Mouse (Mus musculus): ENCODE measurements around the gene Cd274.

The Cd274 gene

DNA sequence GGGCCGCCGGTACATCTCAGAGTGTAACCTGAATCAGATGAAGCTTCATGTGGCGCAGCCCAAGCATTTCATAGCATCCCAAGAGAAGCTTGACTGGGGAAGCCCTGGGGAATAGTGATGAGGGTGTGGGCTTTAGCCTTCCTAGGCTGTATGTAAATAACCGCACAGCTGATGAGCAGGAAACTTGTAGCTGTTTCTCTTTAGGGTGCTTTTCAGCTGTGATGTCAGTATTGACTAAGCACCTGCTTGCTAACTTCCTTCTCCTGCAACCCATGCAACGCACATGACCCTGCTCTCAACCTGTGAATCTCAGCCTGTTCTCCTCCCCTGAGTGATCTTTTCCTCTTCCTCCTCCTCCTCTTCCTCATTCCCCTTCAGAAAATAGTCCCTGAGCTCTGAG, 3.2 kb upstream of the Cd274 start:
- no peak for DNase-seq (ENCODE audit: low spot score in 2 of 2)

DNA sequence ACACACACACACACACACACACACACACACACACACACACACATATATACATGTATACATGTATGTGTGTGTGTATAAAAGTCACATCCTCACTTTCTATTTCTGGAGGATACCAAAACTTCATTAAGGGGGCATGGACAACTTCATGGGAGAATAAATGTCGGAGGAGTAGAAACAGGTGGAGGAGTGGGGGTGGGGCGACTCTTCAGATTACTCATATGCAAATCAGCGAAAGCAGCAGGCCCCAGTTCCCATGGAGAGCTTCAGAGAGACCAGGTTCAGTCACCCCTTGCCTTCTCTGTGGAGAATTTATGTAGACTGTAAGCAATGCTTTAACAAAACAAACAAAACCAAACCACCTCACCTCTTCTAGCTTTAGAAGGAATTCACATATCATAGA, 2.1 kb upstream of the Cd274 start:
- no peak for DNase-seq (ENCODE audit: low spot score in 2 of 2)

DNA sequence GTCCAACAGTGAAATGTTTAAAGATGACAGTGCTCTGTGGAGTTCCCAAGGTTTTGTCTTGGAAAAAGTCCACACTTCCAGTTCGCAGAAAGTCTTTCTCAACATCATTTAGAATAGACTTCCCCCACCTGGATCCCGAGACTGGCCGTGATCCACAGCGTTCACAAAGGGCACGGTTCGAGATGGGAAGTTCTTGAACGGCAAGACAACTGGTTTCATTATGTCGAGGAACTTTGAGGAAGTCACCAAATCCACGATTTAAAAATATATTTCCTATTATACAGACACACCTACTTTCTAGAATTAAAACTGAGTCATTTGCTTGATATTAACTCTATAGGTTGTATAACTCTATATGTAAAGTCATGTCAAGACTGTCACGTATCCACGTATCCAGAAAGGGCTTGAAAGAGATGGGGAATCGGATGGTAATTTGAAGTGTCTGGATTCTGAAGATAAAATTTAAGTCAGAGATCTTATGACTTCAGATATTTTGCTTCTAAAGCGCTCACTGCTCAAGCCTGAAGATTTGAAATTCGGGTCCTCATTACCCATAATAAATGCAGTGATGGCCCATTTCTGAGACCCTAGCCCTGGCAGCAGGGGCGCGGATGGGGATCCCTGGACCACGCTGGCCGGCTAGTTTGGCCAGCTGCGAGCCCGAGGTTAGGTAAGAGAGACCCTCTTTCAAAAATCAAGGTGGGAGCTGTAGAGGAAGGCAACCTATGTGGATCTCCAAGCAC, 858 bp upstream of the Cd274 start:
- no peak for DNase-seq (ENCODE audit: low spot score in 2 of 2)

DNA sequence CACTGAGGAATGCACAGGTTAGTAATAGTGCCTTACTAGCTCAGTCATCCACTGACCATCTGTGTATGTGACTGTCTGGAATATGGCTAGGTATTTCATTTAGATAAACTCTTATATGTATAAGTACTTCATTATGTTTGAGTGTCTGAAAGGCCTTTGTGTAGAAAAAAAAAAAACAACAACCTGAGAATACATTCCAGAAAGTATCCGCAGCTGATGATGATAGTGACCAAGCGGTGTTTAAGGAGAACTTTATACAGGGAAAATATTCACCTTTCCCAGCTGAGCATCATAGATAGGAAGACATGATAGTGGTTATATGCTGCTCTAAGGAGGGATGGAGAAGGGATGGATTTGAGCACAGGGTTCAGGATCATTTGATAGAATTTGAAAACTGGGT, 786 bp downstream of the Cd274 start:
- DNase-seq (ENCODE audit: low spot score in 2 of 2): no peak

DNA sequence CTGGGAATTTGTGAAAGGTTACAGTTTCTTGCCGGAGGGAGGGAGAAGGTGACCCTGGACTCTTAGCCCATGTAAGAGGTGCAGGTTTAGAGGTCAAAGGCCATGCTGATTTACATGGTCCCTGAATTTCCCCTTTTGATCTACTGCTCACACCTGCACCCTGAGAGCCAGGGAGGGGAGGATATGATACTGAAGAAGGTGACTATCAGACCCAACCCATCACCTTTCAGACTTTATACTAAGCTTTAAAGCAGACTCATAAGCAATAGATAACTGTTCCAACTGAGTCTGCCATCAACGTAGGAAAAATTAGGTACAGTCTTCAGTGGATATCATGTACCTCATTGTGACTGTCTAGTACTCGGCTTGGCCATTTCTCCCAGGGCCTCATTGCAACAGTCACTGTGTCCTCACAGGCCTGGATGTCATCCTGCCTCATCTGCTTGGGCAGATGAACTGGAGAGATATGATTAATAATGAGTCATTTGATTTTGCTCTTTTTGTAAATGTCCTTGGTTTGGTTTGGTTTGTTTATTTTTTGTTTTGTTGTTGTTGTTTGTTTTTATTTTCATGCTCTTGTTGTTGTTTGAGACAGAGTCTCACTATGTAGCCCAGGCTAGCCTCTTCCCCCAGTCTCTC, 1.5 kb downstream of the Cd274 start:
- no peak for DNase-seq (ENCODE audit: low spot score in 2 of 2)

DNA sequence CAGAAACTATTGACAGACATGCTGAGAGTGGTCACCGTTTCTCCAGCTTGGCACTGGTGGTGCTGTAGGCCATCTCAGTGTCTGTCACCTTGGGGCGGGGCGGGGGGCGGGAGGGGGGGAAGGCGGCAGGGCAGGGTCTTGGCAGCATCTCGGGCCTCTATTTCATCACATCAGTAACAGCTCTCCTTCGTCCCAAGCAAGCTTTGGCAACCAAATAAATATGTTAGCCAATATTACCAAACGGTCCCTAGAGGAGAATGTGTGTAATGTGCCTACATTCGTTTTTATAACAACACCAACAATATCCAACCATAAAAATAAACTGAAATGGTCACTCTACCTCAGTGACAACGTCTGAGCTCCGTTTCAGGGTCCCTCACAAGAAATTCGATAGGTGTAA, 2.9 kb downstream of the Cd274 start:
- no peak for DNase-seq (ENCODE audit: low spot score in 2 of 2)

DNA sequence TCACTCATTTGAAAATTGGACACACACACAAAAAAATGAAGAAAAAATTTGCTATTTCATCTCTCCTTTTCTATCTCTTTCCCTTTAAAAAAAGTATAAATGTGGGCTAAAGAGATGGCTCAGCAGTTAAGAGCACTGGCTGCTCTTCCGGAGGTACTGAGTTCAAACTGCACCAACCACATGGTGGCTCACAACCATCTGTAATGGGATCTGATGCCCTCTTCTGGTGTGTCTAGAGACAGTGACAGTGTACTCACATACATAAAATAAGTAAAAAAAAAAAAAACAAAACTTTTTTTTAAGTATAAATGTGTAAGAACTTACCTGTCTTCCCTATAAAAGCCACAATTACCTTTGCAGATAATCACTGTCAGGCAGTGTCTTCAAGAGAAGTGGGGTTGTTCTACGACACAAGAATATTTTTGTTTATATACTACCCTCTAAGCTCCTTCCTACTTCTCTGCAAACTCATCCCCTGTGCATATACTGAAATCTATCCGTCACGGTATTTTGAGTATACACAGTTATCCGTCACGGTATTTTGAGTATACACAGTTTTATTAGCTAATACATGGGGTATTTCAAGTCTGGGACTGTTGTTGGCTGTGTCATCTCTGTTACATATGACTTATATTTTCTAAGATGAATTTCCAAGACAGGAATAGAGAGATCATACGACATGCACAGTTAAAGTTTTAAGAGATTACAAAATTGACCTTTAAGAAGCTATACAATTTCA, 3.5 kb downstream of the Cd274 start:
- DNase-seq (ENCODE audit: low spot score in 2 of 2): no peak

DNA sequence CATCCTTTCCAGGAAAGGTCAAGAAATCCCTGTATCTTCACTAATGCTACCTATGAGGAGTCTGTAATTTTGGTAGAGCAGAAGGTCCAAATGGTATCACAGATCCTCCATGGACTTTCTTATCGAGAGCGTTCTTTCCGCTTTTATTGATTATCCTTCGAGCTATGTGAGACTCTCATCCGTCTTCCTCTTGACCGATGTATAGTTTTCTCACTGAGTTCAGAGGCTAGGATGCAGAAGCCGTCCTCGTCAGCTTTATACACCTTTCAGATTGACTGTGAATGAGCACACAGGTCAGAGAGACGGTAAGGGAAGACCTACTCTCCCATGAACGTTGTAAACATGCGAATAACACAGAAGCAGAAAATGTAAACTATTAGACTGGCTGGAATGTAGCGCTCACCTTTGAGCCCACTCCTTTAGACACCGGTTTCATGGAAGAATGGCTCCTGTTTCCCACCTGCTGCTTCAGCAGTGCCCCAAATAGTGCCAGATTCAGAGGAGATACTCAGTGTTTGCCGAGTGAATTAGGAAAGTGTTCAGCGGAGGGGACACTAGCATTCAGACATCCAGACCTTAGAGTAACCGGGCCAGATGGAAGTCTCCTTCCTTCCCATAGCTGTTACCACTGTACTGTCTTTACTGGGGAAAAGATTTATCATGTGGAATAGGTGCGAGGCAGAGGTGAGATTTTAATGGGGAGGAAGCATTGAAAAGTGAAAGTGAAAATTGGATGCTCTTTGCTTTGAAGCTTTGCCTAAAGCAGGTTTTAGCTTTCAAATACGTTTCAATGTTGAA, 4.2 kb downstream of the Cd274 start:
- DNase-seq (ENCODE audit: low spot score in 2 of 2): no peak

DNA sequence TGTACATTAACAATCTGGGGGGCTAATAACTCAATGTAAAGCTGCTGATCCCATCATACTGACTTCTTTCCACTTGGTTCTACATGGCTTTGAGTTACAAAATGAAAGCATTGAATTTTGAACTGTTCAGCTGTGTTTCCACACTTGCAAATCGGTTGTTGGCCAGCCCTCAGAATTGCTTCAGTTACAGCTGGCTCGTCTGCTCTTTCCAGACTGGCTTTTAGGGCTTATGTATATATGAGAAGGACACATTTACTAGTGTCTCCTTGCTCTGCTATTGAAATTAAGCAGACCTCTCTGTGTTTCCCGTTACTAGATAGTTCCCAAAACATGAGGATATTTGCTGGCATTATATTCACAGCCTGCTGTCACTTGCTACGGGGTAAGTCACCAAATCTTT, 4.9 kb downstream of the Cd274 start:
- DNase-seq (ENCODE audit: low spot score in 2 of 2): no peak

DNA sequence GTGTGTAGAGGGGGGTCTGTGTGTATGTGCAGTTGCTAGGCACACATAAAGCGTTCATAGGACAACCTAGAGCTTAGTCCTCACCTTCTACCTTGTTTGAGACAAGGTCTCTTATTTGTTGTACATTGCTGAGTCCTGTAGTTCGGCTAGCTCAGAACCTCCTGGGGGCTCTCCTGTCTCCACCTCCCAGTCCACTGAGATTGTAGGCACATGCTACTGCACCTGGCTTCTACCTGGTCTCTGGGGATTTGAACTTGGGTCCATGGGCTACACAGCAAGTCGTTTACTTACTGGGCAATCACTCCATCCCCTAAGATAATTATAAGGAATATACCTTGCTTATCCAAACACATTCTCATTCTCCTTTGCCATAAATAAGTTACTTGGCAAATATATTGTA, 5.4 kb downstream of the Cd274 start:
- no peak for DNase-seq (ENCODE audit: low spot score in 2 of 2)

DNA sequence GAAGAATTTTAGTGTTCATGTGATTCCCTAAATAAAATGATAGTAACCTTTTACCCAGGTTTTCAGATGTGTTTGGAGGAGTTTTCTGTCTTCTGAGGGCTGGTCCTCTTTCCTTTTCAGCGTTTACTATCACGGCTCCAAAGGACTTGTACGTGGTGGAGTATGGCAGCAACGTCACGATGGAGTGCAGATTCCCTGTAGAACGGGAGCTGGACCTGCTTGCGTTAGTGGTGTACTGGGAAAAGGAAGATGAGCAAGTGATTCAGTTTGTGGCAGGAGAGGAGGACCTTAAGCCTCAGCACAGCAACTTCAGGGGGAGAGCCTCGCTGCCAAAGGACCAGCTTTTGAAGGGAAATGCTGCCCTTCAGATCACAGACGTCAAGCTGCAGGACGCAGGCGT, 6.2 kb downstream of the Cd274 start:
- DNase-seq (ENCODE audit: low spot score in 2 of 2): no peak

DNA sequence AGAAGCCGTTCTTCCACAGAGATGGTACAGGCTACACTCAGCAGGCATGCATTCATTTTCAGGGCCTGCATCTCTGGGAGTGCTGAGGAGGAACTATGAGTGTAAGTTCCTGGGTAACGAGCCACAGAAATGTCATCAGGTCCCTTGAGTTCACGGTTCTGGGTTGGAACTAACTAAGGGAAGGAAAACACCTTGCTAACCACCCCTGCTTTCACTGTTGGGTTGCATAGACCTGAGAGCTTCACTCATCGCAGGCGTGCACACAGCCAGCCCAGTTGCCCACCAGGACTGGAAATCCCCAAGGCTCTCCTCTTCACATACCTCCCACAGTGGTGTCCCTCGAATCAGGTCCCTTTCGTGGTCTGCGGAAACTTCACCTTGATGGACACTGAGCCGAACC, 7.7 kb downstream of the Cd274 start:
- no peak for DNase-seq (ENCODE audit: low spot score in 2 of 2)

DNA sequence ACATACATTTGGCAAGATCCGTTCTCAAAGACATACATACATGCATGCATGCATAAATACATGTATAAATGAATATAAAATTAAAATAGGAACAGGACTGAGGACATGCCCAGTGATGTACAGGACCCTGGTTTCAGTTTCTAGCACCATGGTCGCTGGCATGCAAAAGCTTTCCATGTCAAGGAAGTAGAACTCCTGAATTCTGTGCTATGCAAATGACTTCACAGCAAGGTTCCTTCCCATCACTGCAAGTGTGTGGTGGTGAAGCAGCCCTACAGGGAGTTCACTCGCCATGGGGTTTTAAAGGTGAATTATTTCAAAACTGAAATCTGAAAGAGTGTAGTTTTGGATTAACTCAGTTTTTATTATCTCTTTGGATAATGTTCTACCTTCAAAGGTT, 9.1 kb downstream of the Cd274 start:
- DNase-seq (ENCODE audit: low spot score in 2 of 2): no peak

DNA sequence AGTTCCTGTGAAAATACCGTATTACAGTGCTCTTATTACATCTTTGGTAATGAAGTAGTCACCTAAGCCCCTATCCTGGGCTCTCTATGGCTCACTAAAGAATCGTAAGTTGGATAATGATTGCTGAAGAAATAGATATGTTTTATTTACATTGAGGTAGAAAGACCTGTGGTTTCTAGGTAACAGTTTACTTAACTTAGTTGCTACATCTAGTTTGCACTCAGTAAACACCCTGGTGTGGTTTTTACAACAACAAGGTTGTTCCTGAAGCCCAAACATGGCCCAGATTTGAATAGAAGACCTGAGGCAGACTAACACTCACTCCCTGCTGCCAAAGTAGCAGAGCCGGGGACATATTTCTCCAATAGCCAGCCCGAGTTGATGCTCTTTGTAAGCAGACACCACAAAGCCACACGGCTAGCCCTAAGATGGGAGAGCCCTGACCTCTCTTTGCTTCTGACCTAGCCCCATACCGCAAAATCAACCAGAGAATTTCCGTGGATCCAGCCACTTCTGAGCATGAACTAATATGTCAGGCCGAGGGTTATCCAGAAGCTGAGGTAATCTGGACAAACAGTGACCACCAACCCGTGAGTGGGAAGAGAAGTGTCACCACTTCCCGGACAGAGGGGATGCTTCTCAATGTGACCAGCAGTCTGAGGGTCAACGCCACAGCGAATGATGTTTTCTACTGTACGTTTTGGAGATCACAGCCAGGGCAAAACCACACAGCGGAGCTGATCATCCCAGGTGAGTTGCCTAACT, 12.8 kb downstream of the Cd274 start:
- DNase-seq (ENCODE audit: low spot score in 2 of 2): no peak

DNA sequence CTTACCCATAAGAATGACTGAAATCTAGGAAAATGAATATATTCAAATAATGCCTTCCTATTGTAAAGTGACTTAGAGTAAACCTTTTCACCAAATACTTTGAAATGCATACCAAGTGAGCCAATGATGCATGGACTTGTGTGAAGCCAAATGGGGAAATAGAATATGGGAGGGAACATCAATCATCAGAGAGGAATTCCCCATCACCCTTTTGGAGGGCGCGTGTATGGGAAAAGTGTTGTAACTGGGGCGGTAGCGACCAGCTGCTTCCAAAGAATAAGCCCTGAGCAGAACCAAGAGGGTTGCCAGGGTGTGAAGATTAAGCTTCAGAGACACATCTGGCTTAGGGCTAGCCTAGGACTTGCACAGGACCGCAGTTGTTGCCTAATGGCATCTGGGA, 16.1 kb downstream of the Cd274 start:
- no peak for DNase-seq (ENCODE audit: low spot score in 2 of 2)

DNA sequence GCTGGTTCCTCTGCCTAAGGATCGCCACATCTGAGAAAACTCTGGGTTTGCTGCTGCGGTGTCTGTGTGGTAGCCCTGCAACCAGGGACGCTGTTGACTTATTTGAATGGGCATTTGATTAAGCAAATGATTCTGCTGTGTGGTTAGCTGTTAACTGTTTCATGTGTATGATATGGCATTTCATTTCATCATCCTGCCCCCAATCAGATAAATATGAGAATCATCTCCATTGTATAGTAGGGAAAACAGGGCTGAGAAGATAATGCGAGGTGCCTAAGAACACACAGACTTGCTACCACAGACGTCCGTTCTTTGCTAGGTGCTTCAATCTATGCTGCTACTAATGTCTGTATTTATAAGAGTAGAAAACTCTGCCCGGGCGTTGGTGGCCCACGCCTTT, 17.2 kb downstream of the Cd274 start:
- DNase-seq (ENCODE audit: low spot score in 2 of 2): no peak

DNA sequence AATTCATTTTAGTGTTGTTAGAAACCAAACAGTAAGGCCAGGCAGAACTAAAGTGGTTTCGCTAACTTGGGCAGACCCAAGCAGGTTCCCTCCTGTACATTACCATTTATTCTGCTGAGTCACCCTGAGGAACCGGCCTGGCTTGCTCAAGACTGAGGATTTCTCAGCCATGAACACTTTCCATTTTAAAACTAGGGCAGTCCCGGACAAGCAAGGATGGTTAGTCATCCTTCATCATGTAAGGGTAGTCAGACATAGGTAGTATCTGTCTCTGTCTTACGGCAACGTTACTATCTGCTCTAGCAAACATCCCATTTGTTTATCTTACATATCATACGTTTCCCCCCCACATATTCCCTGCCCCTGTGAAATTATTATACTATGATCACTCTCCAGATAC, 17.7 kb downstream of the Cd274 start:
- peak in 1 of 2 experiments; percentile 73 for DNase-seq (ENCODE audit: low spot score in 2 of 2)

DNA sequence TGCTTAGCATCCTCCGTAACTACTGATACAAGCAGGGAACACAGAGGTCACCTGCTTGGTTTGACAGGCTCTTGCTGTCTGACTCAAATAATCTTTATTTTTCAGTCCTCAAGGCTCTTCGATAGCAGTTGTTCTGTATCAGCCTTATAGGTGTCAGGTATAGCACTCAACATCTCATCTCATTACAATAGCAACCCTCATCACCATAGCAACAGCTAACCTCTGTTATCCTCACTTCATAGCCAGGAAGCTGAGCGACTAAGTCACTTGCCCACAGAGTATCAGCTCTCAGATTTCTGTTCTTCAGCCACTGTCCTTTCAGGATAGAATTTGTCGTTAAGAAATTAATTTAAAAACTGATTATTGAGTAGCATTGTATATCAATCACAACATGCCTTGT, 18.6 kb downstream of the Cd274 start:
- no peak for DNase-seq (ENCODE audit: low spot score in 2 of 2)

DNA sequence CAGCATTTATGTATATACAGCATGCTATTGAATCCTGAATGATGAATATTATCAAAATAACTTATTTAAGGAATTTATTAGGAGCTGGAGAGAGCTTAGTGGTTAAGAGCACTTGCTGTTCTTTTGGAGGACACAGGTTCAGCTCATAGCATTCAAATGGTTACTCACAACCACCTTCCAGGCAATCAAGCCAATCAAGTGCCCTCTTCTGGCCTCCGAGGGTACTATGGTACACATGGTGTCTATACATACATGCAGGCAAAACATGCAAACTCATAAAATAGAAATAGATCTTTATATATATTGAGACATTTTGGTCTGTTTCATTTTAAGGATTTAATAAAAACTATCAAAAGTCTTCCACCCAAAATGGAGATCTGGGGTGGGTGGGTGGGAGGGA, 21.6 kb downstream of the Cd274 start:
- no peak for DNase-seq (ENCODE audit: low spot score in 2 of 2)

DNA sequence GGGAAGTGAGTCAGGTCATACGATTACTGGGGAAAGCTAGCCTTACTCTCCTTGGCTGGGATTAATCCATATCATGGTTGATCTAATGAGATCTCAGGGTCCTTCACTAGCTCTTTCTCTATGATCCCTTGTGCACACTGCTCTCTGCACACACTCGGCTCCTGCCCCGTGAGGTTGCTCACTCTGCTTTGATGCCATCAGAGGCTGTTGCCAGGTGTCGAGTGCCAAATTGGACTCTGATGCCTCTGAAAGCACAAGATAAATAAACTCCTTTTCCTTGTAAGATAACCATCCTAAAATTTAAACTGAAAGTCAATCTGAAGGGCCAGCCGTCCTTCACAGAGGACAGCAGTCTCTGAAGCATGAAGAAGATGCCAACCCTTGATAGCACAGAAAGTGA, 23.2 kb downstream of the Cd274 start:
- no peak for DNase-seq (ENCODE audit: low spot score in 2 of 2)

DNA sequence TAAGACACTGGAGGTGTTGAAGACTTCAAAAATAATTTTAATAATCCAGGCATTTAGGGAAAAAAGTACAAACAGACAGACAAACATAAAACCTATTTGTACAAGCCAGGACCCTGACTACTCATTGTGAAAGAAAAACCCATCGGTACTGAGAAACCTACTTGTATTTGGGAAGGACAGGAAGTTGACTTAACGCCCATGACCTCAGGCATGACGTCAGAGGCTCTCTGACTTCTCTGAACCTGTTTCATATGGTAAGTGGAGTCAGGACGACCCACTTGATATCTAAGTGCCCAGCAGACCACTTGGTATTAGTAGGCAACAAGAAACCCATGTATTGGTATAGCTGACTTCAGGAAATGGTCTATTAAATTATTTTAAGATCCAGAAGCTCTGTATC, 24.0 kb downstream of the Cd274 start:
- DNase-seq (ENCODE audit: low spot score in 2 of 2): no peak

DNA sequence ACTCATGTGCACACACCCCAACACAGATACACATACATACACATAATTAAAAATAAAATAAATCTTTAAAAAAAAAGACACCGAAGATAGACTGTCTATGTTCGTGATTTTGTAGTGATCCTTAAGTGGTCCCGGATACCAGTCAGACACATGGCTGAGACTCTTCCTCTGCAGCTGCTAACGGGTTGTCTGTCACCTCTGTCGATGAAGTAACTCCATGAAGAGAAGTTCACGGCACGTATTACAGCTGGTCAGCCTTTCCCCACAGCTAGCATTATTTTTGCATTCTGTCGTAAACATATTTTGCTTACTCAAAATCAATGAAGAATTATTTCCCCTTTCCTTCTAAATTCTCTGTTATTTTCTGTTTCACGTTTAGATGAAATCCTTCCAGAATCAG, 26.1 kb downstream of the Cd274 start:
- no peak for DNase-seq (ENCODE audit: low spot score in 2 of 2)

Data from urinary bladder, adult 18-20 months (tissue).